Mouse (Mus musculus) frontal cortex, adult (tissue): ENCODE results near the gene Tgm2.

Source experiments
- ATAC-seq: cut with Nextera tagmentation; 2 replicates; pipeline ENCODE4 v1.9.2; 2017; ENCODE audit warnings: mild to moderate bottlenecking, moderate library complexity, mixed read lengths; ENCODE audit not compliant: low TSS enrichment

Gene Tgm2

GRCm38 (mm10) chr2:158070885-158071632 is 75.2 kb downstream of the Tgm2 start:
- ATAC-seq: no peak

- no peak for ATAC-seq
Observed at GRCm38 (mm10) chr2:158068444-158068971, 77.7 kb downstream of the Tgm2 start.

DNA sequence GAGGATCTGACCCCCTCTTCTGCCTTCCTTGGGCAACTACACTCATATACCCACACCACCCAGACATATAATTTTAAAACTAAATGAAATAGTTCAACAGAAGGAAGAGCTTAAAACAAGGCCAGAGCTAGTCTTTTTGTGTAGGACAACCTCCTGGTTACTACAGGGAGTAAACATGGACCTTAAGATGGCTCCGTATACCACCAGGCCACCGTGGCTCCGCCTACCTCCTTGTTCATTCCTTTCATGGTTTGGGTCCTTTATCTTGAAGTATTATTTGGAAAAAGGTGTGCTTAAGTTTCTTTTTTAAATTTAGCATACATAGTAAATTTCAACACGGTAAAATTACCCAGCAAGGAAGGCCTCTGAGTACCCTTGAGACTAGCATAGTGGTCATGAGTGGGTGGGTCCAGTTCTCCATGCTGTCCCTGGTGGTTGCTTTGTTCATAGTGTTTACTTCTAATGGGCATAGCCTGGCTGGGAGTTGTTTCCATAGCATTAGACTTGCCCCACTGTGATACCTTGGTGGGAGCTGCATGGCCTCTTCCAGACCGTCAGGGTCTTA is 78.9 kb downstream of the Tgm2 start:
- no peak for ATAC-seq

DNA sequence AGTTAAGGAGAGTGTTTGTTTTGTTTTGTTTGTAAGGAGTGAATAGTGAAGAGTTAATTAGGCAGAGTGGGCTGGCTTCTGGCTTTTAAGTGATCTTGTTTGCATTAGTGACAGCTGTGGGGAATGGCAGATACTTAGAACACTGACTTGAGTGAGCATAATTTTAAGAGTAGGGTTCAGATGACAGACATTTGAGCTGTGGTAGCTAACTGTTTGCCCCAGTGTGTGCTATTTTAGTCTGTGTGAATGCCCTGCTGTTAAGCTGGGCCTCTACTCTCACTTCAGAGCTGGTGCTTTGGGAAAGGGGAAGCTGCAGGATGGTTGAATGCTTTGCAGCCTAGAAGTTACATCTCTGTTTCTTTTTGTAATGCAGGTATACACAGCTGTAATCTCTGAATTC is 79.8 kb downstream of the Tgm2 start:
- no peak for ATAC-seq
